Mouse (Mus musculus): ENCODE results near the gene Gm14226. TPM values are rescaled to one million over a fixed set of nuclear protein-coding genes. Genes with fewer than 3 reads are reported as not detected.
"Not testable (repeated sequence)": the region's sequence is repeated elsewhere in the genome, so short reads cannot be mapped to it uniquely, and the experiment has no call there.

Gene Gm14226
- polyA plus RNA-seq, 1 experiment from 2014 or later, result 0.09 TPM

GRCm38 (mm10) chr2:155045075-155045474 is 27.0 kb downstream of the Gm14226 start:
- peaks cover 2% of the 10 kb centered on the region; the same call in 1 of the 2 replicates for H3K4me1 ChIP-seq (ENCODE audit: control insufficient read depth, insufficient read depth, low read length)
- no peak for ATAC-seq
- H3K9me3 ChIP-seq (replicated peaks; ENCODE audit: control insufficient read depth, low read length, poor library complexity, severe bottlenecking), result no peaks in the 10 kb centered on the region
- no peak overlapping the region for H3K4me3 ChIP-seq (ENCODE audit: low read depth, low read length)
- no peak overlapping the region for H3K9ac ChIP-seq (ENCODE audit: low read depth, low read length)
- no peaks in the 10 kb centered on the region for H3K27me3 ChIP-seq (ENCODE audit: control insufficient read depth, insufficient read depth, low read depth, low read length)
- H3K4me2 ChIP-seq (ENCODE audit: low read length), result no peak overlapping the region
- 78% methylated on average over 3 of the region's 3 CpGs for WGBS
- no peaks in the 10 kb centered on the region for H3K36me3 ChIP-seq (ENCODE audit: control insufficient read depth, insufficient read depth, low read length)
- no peak overlapping the region for H3K27ac ChIP-seq (ENCODE audit: low read length)

- Histone ChIP-seq H3K9ac (ENCODE audit: low read depth, low read length) (no peak overlapping the region), H3K9me3 (replicated peaks; ENCODE audit: control insufficient read depth, low read length, poor library complexity, severe bottlenecking) (no peaks in the 10 kb centered on the region), H3K27ac (ENCODE audit: low read length) (no peak overlapping the region), H3K27me3 (ENCODE audit: control insufficient read depth, insufficient read depth, low read depth, low read length) (no peaks in the 10 kb centered on the region), H3K36me3 (ENCODE audit: control insufficient read depth, insufficient read depth, low read length) (no peaks in the 10 kb centered on the region), H3K4me3 (ENCODE audit: low read depth, low read length) (no peak overlapping the region), H3K4me1 (ENCODE audit: control insufficient read depth, insufficient read depth, low read length) (peaks cover 10% of the 10 kb centered on the region), H3K4me2 (ENCODE audit: low read length) (no peak overlapping the region)
- ATAC-seq, result no peak
- 85% methylated on average over 2 of the region's 2 CpGs for WGBS
Observed at GRCm38 (mm10) chr2:155046803-155047202, 28.7 kb downstream of the Gm14226 start.

- Histone ChIP-seq H3K27me3 (ENCODE audit: control insufficient read depth, insufficient read depth, low read depth, low read length) (no peaks in the 10 kb centered on the region), H3K4me2 (ENCODE audit: low read length) (no peak overlapping the region), H3K9me3 (replicated peaks; ENCODE audit: control insufficient read depth, low read length, poor library complexity, severe bottlenecking) (no peaks in the 10 kb centered on the region), H3K36me3 (ENCODE audit: control insufficient read depth, insufficient read depth, low read length) (no peaks in the 10 kb centered on the region), H3K9ac (ENCODE audit: low read depth, low read length) (no peak overlapping the region), H3K4me3 (ENCODE audit: low read depth, low read length) (no peak overlapping the region), H3K27ac (ENCODE audit: low read length) (no peak overlapping the region), H3K4me1 (ENCODE audit: control insufficient read depth, insufficient read depth, low read length) (peaks cover 11% of the 10 kb centered on the region)
- WGBS, result 64% methylated on average over 7 of the region's 7 CpGs
- no peak for ATAC-seq
Observed at GRCm38 (mm10) chr2:155047452-155048178, 29.5 kb downstream of the Gm14226 start.

- Histone ChIP-seq H3K9ac (ENCODE audit: low read depth, low read length) (peak overlapping the region; percentile 90), H3K9me3 (replicated peaks; ENCODE audit: control insufficient read depth, low read length, poor library complexity, severe bottlenecking) (no peaks in the 10 kb centered on the region), H3K36me3 (ENCODE audit: control insufficient read depth, insufficient read depth, low read length) (no peaks in the 10 kb centered on the region), H3K27me3 (ENCODE audit: control insufficient read depth, insufficient read depth, low read depth, low read length) (no peaks in the 10 kb centered on the region), H3K4me1 (ENCODE audit: control insufficient read depth, insufficient read depth, low read length) (peaks cover 11% of the 10 kb centered on the region), H3K4me3 (ENCODE audit: low read depth, low read length) (peak overlapping the region; percentile 58), H3K27ac (ENCODE audit: low read length) (peak overlapping the region; percentile 94), H3K4me2 (ENCODE audit: low read length) (peak overlapping the region; percentile 70)
- WGBS, result 19% methylated on average over 5 of the region's 5 CpGs
- peak; percentile 54 for ATAC-seq
Observed at GRCm38 (mm10) chr2:155050108-155050503, 32.0 kb downstream of the Gm14226 start.

GRCm38 (mm10) chr2:155050504-155051236 is 32.6 kb downstream of the Gm14226 start:
- Histone ChIP-seq H3K4me3 (ENCODE audit: low read depth, low read length) (peak overlapping the region; percentile 58), H3K27me3 (ENCODE audit: control insufficient read depth, insufficient read depth, low read depth, low read length) (no peaks in the 10 kb centered on the region), H3K27ac (ENCODE audit: low read length) (peak overlapping the region; percentile 94), H3K9me3 (replicated peaks; ENCODE audit: control insufficient read depth, low read length, poor library complexity, severe bottlenecking) (no peaks in the 10 kb centered on the region), H3K4me1 (ENCODE audit: control insufficient read depth, insufficient read depth, low read length) (peaks cover 11% of the 10 kb centered on the region), H3K9ac (ENCODE audit: low read depth, low read length) (peak overlapping the region; percentile 90), H3K36me3 (ENCODE audit: control insufficient read depth, insufficient read depth, low read length) (no peaks in the 10 kb centered on the region), H3K4me2 (ENCODE audit: low read length) (peak overlapping the region; percentile 70)
- ATAC-seq, result peak; percentile 97
- WGBS, result under 1% methylated on average over 45 of the region's 45 CpGs

- peaks cover 11% of the 10 kb centered on the region for H3K4me1 ChIP-seq (ENCODE audit: control insufficient read depth, insufficient read depth, low read length)
- H3K36me3 ChIP-seq (ENCODE audit: control insufficient read depth, insufficient read depth, low read length), result no peaks in the 10 kb centered on the region
- no peaks in the 10 kb centered on the region for H3K9me3 ChIP-seq (replicated peaks; ENCODE audit: control insufficient read depth, low read length, poor library complexity, severe bottlenecking)
- 28% methylated on average over 9 of the region's 9 CpGs for WGBS
- ATAC-seq, result no peak
- H3K4me2 ChIP-seq (ENCODE audit: low read length), result peak overlapping the region; percentile 69
- peak overlapping the region; percentile 94 for H3K27ac ChIP-seq (ENCODE audit: low read length)
- H3K27me3 ChIP-seq (ENCODE audit: control insufficient read depth, insufficient read depth, low read depth, low read length), result no peaks in the 10 kb centered on the region
- peak overlapping the region; percentile 90; the same call in 1 of the 2 replicates for H3K9ac ChIP-seq (ENCODE audit: low read depth, low read length)
- peak overlapping the region; percentile 58 for H3K4me3 ChIP-seq (ENCODE audit: low read depth, low read length)
Observed at GRCm38 (mm10) chr2:155051622-155052351, 33.7 kb downstream of the Gm14226 start.

- Histone ChIP-seq H3K4me2 (ENCODE audit: low read length) (no peak overlapping the region), H3K4me3 (ENCODE audit: low read depth, low read length) (no peak overlapping the region), H3K27me3 (ENCODE audit: control insufficient read depth, insufficient read depth, low read depth, low read length) (no peaks in the 10 kb centered on the region), H3K36me3 (ENCODE audit: control insufficient read depth, insufficient read depth, low read length) (no peaks in the 10 kb centered on the region), H3K9ac (ENCODE audit: low read depth, low read length) (no peak overlapping the region), H3K9me3 (replicated peaks; ENCODE audit: control insufficient read depth, low read length, poor library complexity, severe bottlenecking) (no peaks in the 10 kb centered on the region), H3K27ac (ENCODE audit: low read length) (no peak overlapping the region), H3K4me1 (ENCODE audit: control insufficient read depth, insufficient read depth, low read length) (peaks cover 11% of the 10 kb centered on the region)
- 89% methylated on average over 2 of the region's 2 CpGs for WGBS
- ATAC-seq, result no peak
Observed at GRCm38 (mm10) chr2:155052681-155053080, 34.6 kb downstream of the Gm14226 start.

- not testable (repeated sequence) for H3K36me3 ChIP-seq (ENCODE audit: control insufficient read depth, insufficient read depth, low read length); H3K9ac ChIP-seq (ENCODE audit: low read depth, low read length); H3K27ac ChIP-seq (ENCODE audit: low read length); ATAC-seq; H3K9me3 ChIP-seq (replicated peaks; ENCODE audit: control insufficient read depth, low read length, poor library complexity, severe bottlenecking); H3K27me3 ChIP-seq (ENCODE audit: control insufficient read depth, insufficient read depth, low read depth, low read length); H3K4me2 ChIP-seq (ENCODE audit: low read length); H3K4me3 ChIP-seq (ENCODE audit: low read depth, low read length)
- WGBS, result 88% methylated on average over 8 of the region's 8 CpGs
- H3K4me1 ChIP-seq (ENCODE audit: control insufficient read depth, insufficient read depth, low read length), result peaks cover 11% of the 10 kb centered on the region
Observed at GRCm38 (mm10) chr2:155053512-155053911, 35.4 kb downstream of the Gm14226 start.

Measured in midbrain, embryonic 16.5 days (tissue).